In the genomic region with DNA sequence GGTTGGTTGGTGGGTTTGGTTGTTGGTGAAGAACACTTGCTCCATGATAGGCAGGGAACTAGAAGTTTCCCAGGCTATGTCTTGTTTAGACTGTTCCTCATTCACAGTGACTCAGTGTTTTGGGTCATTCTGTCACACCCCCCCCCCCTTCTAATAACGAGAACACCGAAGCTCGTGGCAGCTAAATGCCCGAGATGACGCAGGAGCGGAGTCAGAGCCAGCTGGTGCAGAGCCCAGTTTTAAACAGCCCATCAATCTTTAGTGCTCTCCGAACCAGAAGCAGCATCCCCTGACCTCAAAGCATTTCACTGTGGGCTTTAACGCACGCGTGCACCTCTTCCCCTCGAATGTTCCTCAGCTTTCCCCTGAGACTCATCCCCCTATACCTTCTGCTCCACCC, we compare ENCODE assay signal across 8 mouse cellular contexts. TPM values are rescaled to one million over a fixed set of nuclear protein-coding genes. Genes with fewer than 3 reads are reported as not detected.
DNase-seq lines count a peak whose midpoint lies in the region; ATAC-seq and TF ChIP-seq lines count a peak whose summit lies in the region.

No protein-coding gene starts in this region.

- TF ChIP-seq POLR2A in heart, adult 2 months (IDR thresholded peaks at IDR 0.05; ENCODE audit: insufficient read depth, low read depth, low read length): no peak
- TF ChIP-seq POLR2A in bone marrow, adult 2 months (IDR thresholded peaks at IDR 0.05; ENCODE audit: borderline replicate concordance, control insufficient read depth, low read depth, low read length): no peak

- H3K27me3 ChIP-seq in heart, adult 2 months (ENCODE audit: control insufficient read depth, insufficient read depth, low read length): no peaks in the 10 kb centered on the region
- 0 out of 2 replicates have a peak, but pooled peaks cover 2% of the 10 kb centered on the region for H3K27me3 ChIP-seq in heart, embryonic 12.5 days (replicated peaks)
- H3K27me3 ChIP-seq in splenic B cell, adult 2 months (ENCODE audit: control insufficient read depth, insufficient read depth, low read length, poor library complexity, severe bottlenecking): no peaks in the 10 kb centered on the region
- no peaks in the 10 kb centered on the region for H3K27me3 ChIP-seq in midbrain, embryonic 14.5 days (ENCODE audit: control insufficient read depth, insufficient read depth, low read length)
- no peaks in the 10 kb centered on the region for H3K27me3 ChIP-seq in embryonic facial prominence, embryonic 10.5 days (replicated peaks; ENCODE audit: low read depth, poor library complexity, severe bottlenecking)

- H3K4me1 ChIP-seq in heart, adult 2 months (ENCODE audit: control insufficient read depth, insufficient read depth, low read length): no peaks in the 10 kb centered on the region
- H3K4me1 ChIP-seq in heart, embryonic 12.5 days (replicated peaks): peaks cover 14% of the 10 kb centered on the region
- peaks cover 13% of the 10 kb centered on the region for H3K4me1 ChIP-seq in bone marrow, adult 2 months (ENCODE audit: control insufficient read depth, insufficient read depth, low read length)
- H3K4me1 ChIP-seq in midbrain, embryonic 14.5 days (ENCODE audit: control insufficient read depth, insufficient read depth, low read length): no peaks in the 10 kb centered on the region
- no peaks in the 10 kb centered on the region for H3K4me1 ChIP-seq in embryonic facial prominence, embryonic 10.5 days

- no peak overlapping the region for H3K4me3 ChIP-seq in heart, adult 2 months
- no peak overlapping the region for H3K4me3 ChIP-seq in heart, embryonic 12.5 days
- no peak overlapping the region for H3K4me3 ChIP-seq in bone marrow, adult 2 months (replicated peaks; ENCODE audit: control insufficient read depth, low read depth, low read length)
- H3K4me3 ChIP-seq in midbrain, embryonic 14.5 days (replicated peaks; ENCODE audit: low read depth, low read length): no peak overlapping the region
- H3K4me3 ChIP-seq in embryonic facial prominence, embryonic 10.5 days: no peak overlapping the region

- no peaks in the 10 kb centered on the region for H3K9me3 ChIP-seq in heart, embryonic 12.5 days (replicated peaks)
- H3K9me3 ChIP-seq in midbrain, embryonic 14.5 days (ENCODE audit: control insufficient read depth, low read length): no peaks in the 10 kb centered on the region
- no peaks in the 10 kb centered on the region for H3K9me3 ChIP-seq in embryonic facial prominence, embryonic 10.5 days

- H3K27ac ChIP-seq in heart, adult 2 months: no peak overlapping the region
- H3K27ac ChIP-seq in heart, embryonic 12.5 days (ENCODE audit: poor library complexity, severe bottlenecking): no peak overlapping the region
- H3K27ac ChIP-seq in bone marrow, adult 2 months (ENCODE audit: control insufficient read depth, insufficient read depth, low read depth, low read length, poor library complexity): peak overlapping the region; percentile 65
- no peak overlapping the region for H3K27ac ChIP-seq in midbrain, embryonic 14.5 days (replicated peaks; ENCODE audit: low read depth, low read length)
- H3K27ac ChIP-seq in embryonic facial prominence, embryonic 10.5 days (replicated peaks): no peak overlapping the region

- intact Hi-C loops in heart, adult 2 months (cut with DNase I): no loop called here

- no peak for ATAC-seq in heart, embryonic 12.5 days (ENCODE audit: insufficient number of reproducible peaks, low FRiP score)
- no peak for ATAC-seq in midbrain, embryonic 14.5 days (ENCODE audit: low FRiP score, low TSS enrichment)

- no peaks in the 10 kb centered on the region for H3K36me3 ChIP-seq in heart, adult 2 months (ENCODE audit: control insufficient read depth, insufficient read depth, low read length)
- no peaks in the 10 kb centered on the region for H3K36me3 ChIP-seq in heart, embryonic 12.5 days
- peaks cover 17% of the 10 kb centered on the region for H3K36me3 ChIP-seq in splenic B cell, adult 2 months (ENCODE audit: control insufficient read depth, insufficient read depth, low read length, poor library complexity, severe bottlenecking)
- no peaks in the 10 kb centered on the region for H3K36me3 ChIP-seq in midbrain, embryonic 14.5 days (ENCODE audit: control insufficient read depth, insufficient read depth, low read length)
- peaks cover 7% of the 10 kb centered on the region; the same call in 1 of the 2 replicates for H3K36me3 ChIP-seq in embryonic facial prominence, embryonic 10.5 days (replicated peaks)

- TF ChIP-seq EP300 in heart, adult 2 months (IDR thresholded peaks at IDR 0.05; ENCODE audit: insufficient read depth, low read depth, low read length): no peak

- H3K9ac ChIP-seq in heart, adult 2 months (ENCODE audit: low read depth, low read length): no peak overlapping the region
- H3K9ac ChIP-seq in heart, embryonic 12.5 days: no peak overlapping the region
- H3K9ac ChIP-seq in midbrain, embryonic 14.5 days (replicated peaks; ENCODE audit: low read length): no peak overlapping the region

- 54% methylated on average over 11 of the region's 11 CpGs for WGBS in heart, adult 2 months
- WGBS in heart, embryonic 12.5 days: 63% methylated on average over 11 of the region's 11 CpGs
- 12% methylated on average over 11 of the region's 11 CpGs for WGBS in bone marrow, adult 2 months
- WGBS in midbrain, embryonic 14.5 days: 93% methylated on average over 11 of the region's 11 CpGs
- 87% methylated on average over 11 of the region's 11 CpGs for WGBS in embryonic facial prominence, embryonic 10.5 days

- no peak overlapping the region for H3K4me2 ChIP-seq in heart, embryonic 12.5 days
- no peak overlapping the region for H3K4me2 ChIP-seq in midbrain, embryonic 14.5 days (ENCODE audit: low read length)

- peak; percentile 52 to 58 for DNase-seq in heart, adult 2 months
- peak; percentile 74 for DNase-seq in 3134 (ENCODE audit: extremely low read depth, insufficient read length, low spot score)
- DNase-seq in kidney, postnatal 36 days: peak; percentile 59 to 62
- DNase-seq in splenic B cell, adult 2 months (ENCODE audit: low read depth, low spot score): peak; percentile 46
- no peak for DNase-seq in midbrain, embryonic 14.5 days
- DNase-seq in embryonic facial prominence, embryonic 10.5 days (ENCODE audit: low spot score): no peak

- H3K79me2 ChIP-seq in heart, adult 2 months (replicated peaks; ENCODE audit: control insufficient read depth, insufficient read depth, low read length): no peaks in the 10 kb centered on the region

- TF ChIP-seq CTCF in heart, adult 2 months (IDR thresholded peaks at IDR 0.05): no peak
- TF ChIP-seq CTCF in bone marrow, adult 2 months (IDR thresholded peaks at IDR 0.05; ENCODE audit: control insufficient read depth, insufficient read depth, low read length): no peak

RNA-seq across cellular contexts. Expression of a gene that starts 29.3 kb away (rescaled TPM):
- total RNA-seq in heart, adult 2 months (2021): 10 to 100 TPM; 14.1 to 16.0 TPM
- 12.3 and 13.4 TPM in 2 replicates for polyA plus RNA-seq in heart, adult 2 months (2012; rRNA removed)
- polyA plus RNA-seq in heart, embryonic 12.5 days (2016; fragmentation: Nextera tagmentation; extraction: Ambion mirVana): 9.5 and 9.6 TPM in 2 replicates
- polyA plus RNA-seq in bone marrow, adult 2 months (2011; ENCODE audit: insufficient read depth, insufficient read length, low replicate concordance, missing spikeins): 10.2 and 32.7 TPM in 2 replicates
- 8.3 and 8.8 TPM in 2 replicates for polyA plus RNA-seq in midbrain, embryonic 14.5 days (2014; fragmentation: Nextera tagmentation; extraction: Ambion mirVana)
- 3.9 and 7.0 TPM in 2 replicates for polyA plus RNA-seq in embryonic facial prominence, embryonic 10.5 days (2016; fragmentation: Nextera tagmentation; extraction: Ambion mirVana)

Comparison
In these comparisons a context has a peak if more than half of its experiments do, and no peak if none do; other contexts are left out.
1. DNase-seq: peak in heart, adult 2 months (2 of 2), 3134 (single experiment), kidney, postnatal 36 days (2 of 2) and splenic B cell, adult 2 months (single experiment); none in midbrain, embryonic 14.5 days (single experiment) and embryonic facial prominence, embryonic 10.5 days (single experiment).